Mouse (Mus musculus): Measurements from ENCODE around the gene Dcaf17.

The Dcaf17 gene

DNA sequence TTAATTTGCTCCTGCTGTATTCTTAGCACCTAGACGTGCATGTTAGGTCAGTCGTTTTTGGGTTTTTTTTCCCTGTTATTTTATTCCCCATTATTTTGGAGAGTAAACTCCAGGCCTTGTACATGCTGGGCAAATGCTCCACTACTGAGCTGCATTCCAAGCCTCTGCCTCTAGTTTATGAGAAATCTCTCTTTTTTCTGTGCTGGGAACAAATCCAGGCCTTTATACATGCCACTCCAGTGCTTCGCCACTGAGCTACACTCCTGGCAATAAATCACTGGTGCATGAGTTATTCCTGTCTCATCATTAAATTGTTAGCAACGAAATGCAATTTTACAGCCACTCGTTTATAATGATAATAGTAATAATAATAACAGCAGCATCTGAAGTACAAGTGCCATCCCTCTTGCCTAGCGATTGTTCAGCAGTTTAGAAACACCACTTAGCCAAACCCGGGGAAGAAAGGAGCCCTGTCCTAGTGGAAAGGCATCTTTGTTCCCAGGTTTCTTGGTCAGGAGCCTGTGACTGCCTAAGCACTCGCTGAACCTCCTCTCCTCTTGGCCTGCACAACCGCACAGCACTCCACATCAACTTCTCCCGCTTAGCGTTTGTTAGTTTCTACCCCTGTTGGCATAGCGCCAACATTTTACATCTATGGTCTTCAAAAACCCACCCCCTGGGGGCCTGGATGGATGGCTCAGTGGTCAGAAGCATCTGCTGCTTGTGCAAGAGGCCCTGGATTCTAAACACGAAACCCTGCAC lies 67.3 kb downstream of the Dcaf17 start:
- no peak for DNase-seq

DNA sequence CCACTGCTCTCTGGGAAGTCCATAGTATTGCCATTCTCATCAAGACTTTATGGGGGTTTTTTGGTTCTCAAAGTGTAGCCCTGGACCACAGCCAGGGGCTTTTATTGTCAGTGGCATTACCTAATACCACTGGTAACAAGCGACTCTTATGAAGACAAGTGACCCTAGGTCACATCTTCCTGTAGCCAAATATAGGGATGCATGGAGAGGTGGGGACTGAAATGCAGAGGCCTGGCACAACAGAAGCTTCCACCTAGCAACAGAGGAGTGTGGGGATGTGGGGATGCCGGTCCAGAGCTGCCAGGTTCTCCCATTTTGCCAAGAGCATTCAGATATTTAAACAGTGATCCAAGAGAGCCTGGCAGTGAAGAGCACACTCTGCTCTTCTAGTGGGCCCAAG lies 68.5 kb downstream of the Dcaf17 start:
- no peak for DNase-seq

DNA sequence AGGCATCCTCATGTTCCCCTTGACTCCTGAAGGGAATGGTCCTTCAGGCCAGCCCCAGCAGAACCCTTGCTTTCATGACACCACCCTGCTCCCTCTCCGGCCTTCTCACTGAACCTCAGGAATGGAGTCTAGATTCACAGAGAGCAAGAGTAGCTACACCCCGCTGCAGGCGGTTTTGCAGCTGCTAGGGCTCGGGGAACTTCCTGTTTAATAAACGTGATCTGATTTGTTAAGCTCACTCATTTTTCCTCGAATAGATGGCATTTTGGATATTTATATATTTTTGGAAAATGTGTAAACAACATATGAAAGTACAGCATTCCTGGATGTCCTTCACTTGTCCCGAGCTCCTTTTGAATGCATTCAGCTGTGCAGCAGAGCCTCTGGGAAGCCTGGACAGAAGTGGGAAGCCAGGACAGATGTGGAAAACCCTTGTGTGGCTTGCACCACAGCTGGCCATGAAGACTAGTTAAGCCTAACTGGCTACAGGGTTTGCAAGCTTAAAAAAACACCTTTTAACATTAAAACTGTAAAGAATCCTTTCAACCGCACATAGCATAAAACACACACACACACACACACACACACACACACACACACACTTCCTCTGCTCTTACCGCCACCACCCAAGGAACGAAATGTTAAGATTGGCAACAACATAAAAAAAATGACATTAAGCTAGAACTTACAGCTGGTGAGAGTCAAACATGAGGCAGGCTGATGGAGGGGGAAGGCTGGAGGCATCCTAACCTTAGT lies 72.8 kb downstream of the Dcaf17 start:
- no peak for DNase-seq

DNA sequence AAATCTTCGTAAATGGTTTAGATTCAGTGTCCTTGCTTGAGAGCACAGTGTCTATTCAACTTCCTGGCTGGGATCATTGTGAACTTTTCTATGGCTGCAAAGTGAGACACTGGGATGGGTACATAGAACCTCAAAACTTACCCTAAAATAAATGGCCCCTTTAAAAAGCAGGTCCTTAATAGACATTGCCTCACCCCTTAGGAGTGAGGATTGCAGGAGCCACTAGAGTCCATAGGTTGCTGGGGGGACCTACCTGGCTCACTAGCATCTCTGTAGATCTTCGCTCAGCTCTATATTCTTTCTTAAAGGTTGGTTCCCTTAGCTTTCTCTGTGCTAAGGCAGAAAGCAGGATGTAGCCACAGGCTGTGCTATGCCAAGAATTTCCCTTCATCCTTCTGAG lies 75.2 kb downstream of the Dcaf17 start:
- DNase-seq = no peak

DNA sequence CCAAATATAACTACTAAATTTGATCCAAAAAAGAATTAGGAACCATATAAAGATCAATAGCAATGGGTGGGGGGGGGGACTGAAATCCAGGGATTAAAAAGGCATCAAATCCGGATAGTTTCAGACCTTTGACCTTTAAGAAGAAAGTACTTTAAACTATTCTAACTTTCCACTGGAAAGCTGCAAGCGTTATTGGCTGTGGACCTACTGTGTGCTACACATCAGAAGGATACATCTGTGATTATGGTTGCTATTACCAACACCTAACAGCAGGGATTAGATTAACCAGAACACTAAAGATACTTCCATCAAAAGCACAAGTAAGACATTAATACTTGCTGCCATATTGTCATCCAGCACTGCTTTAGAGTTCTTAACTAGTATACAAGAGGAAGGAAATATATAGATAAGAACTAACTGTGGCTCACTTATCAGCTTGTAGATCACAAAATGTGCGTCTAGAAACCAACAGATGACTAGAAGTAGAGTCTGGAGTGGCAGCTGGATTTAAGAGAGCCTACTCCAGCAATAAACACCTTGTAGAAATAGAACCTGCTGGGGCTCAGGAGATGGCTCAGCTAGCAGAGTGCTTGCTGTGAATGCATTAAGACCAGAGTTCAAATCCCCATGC lies 76.9 kb downstream of the Dcaf17 start:
- no peak for DNase-seq

DNA sequence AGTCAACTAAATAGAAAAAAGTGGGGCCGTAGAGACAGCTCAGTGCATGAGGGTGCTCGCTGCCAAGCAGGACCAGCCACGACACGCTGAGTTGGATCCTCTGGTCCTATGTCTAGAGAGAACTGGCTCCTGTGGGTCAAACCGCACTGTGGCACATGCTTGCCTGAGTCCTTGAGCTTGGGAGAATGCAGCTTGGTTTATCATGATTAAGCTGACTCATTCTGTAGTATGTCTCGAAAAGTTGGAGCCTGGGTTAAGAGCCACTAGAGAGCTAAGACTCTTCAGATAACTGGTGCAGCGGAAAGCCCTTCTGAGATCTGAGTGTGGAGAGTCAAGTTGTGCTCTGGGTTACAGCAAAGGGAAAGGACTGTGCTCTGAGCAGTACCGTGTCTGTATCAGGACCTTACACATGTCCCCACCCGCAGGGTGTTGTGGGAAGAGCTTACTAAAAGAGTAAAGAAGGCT lies 78.9 kb downstream of the Dcaf17 start:
- DNase-seq = no peak

DNA sequence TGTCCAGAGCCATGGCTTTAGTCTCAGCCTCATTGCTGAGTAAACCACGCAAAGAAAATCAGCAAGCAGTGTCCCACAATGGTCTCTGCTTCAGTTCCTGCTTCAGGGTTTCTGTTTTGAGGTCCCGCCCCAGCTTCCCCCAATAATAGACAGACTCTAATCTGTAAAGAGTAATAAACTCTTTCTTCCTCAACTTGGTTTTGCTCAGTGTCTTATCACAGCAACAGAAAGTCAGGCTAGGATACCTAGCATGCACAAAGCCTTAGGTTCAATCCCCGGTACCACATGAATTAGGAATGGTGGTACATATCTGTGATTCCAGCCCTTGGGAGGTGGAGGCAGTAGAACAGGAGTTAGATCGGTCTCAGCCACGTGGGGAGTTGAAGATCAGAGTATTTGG lies 79.7 kb downstream of the Dcaf17 start:
- DNase-seq = no peak

DNA sequence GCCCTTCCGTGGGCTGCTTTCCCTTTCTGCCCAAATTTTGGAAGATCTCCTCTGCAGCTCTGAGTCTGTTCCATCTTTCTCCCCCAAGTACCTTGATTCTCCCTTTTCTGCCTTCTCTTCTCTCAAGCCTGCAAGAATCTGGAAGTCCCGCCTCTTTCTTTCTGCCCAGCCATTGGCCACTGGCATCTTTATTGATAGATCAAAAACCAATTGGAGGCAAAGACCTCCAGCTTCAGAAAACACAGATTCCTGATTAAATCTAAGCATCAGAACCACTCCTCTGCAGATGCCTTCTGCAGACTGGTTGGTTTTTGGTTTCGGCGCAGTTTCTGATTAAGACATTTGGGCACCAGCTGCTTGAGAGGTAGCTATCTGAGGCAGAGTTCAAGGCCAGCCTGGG lies 85.5 kb downstream of the Dcaf17 start:
- DNase-seq = no peak

DNA sequence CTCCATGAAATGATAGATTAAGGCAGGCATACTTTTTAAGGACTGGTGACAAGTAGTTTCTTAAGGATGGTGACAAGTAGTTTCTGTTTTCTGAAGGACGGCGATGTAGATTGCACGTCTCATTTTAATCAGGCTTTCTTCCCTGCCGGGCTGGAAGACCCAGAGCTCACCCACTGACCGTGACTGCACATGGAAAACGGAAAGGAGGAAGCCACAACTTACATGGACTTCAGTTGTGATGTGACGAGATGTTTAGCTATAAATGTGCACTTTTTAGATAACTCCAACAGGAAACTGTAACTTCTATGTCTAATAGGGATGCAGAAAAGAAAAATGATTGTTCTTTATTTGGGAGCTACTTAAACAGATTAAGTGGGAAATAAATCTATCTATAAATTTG lies 87.3 kb downstream of the Dcaf17 start:
- DNase-seq = no peak

DNA sequence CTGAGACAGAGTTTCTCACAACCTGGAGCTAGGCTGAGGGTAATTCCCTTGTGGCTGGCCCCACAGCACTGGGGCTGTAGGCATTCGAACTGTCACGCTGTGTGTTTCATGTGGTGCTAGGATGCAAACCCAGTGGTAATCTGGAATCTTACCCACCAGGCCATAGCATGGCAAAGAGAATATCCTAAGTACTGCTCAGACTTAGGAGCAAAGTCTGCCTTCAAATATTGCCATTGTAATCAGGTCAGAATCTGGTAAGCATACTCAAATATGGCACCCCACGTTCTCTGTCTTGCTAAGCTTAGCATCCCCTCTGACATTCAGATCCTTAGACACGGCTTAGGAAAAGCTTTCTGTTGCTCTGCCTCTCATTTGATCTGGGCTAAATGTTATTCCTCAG lies 90.7 kb downstream of the Dcaf17 start:
- DNase-seq = no peak

DNA sequence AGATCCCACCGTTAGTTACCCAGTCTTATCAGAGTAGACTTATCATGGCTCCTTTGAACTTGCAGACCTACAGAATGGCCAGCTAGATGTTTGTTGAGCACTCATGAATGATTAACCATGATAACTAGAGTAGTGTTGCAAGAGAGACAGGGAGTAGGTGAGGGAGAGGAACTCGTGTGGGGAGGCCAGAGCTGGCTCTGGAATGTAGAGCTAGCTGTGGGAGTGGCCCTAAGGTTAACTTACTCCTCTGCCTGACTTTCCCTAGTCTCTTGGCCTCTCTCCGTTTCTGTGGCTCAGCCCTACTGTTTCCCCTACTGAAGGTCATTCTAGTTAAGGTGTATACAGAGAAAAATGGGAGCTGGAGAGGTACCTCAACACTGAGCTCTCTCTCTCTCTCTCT lies 91.1 kb downstream of the Dcaf17 start:
- DNase-seq = no peak

DNA sequence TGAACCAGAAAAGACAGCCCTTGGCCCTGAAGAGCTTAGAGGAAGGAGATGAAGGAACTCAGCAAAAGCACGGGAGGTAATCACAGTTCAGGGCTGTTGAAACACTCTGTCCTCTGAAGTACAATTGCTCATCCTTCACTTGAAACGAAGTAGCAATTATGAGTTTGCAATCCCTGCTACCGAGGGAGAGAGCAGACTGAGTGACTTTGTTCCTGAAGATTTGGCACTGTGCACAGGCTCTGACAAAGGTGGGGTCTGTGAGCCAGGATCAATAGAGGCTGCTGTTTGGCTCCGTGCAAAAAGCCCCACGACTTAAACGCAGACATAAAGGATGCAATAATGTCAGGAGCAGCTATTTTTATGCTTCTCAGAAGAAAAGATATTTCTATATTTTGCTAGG lies 92.7 kb downstream of the Dcaf17 start:
- no peak for DNase-seq

All from right cerebral cortex, postnatal 4 days (tissue).